Mouse (Mus musculus): ENCODE data around the gene Psenen.

DNA sequence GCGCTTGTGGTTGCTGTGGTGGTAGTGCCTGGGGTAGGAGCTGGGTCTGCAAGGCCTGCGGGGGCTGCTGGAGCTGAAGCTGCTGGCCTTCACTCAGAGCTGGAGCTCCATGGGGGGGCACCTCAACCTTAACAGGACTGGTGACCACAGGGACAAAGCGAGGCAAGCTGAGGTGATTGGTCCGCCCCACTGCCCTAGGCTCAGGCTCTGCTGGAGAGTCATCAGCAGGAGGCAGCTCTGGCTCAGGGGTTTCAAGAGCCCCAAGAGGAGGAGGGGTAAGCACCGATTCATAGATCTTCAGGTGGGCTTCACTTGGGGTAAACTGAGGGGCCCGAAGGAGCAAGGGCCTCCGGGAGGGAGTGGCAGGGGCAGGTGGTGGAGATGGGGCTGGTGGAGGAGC, 21.7 kb upstream of the Psenen start:
- TF ChIP-seq ZC3H11A (IDR thresholded peaks at IDR 0.05; ENCODE audit: borderline replicate concordance, low read depth, low read length) (no peak), CHD2 (IDR thresholded peaks at IDR 0.05; ENCODE audit: low read depth, low read length) (no peak), MAFK (IDR thresholded peaks at IDR 0.05; ENCODE audit: insufficient read depth, low read depth, low read length) (no peak)

All from ES-E14 (cell line).